Mouse (Mus musculus): ENCODE results near the gene Plekhb1. TPM values are rescaled to one million over a fixed set of nuclear protein-coding genes. Genes with fewer than 3 reads are reported as not detected.

Gene Plekhb1
- not detected in 2 replicates for total RNA-seq (2023)

DNA sequence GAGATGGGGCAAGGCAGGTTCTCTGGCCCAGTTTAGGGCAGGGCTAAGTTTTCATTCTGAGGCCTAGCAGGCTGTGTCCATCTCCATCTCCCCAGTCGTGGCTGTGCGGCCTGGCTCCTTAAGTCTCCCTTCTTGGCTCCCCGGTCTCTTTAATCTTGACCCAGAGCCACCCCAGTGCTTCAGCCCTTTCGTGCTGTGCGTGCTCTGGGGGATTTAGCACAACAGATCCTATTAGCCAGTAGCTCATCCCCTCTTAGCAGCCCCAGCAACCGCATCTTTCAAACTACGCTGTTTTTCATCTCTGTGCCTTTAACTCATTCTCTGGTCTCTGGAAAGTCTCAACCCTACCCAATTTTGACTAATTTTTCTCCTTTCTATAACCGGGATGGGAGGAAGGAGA, at the start of gene Plekhb1:
Plekhb1 (minus strand) TSS at position 184 of the 400 bp plus-strand sequence.

GRCm38 (mm10) chr7:100706143-100706841, 44.1 kb upstream of the Plekhb1 start, which contains the start of gene Fam168a:
Gene Fam168a, plus strand, starts transcription at chr7:100706635.

DNA sequence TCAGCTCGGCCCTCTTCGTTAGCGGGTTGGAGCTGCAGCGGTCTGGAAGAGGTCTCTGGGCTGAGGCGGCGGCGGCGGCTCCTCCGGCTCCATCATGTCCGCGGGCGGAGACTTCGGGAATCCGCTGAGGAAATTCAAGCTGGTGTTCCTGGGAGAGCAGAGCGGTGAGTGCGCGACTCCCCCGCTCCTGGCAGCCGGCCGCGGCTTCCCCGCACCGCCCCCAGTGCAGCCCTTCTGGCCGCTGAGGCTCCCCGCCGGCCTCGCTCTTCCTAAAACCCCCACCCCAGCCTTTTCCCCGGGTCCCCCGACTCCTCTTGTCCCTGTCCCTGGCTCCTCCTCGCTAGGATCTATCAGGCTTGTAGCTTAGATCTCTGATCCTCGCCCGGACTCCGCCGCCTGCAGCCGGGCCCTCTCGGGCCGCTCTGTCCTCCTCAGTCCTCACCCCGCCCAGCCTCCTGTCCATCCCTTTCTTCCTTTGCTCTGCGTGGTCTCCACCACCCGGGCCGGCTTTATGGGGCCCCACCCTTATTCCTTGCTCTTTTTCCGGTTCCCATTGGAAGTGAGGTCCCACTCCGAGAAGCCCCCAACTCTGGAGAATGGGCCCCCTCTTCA, 54.0 kb downstream of the Plekhb1 start, which contains the start of gene Mrpl48:
Mrpl48 (minus strand) TSS at position 172 of the 612 bp plus-strand sequence.

GRCm38 (mm10) chr7:100607214-100608129, 54.7 kb downstream of the Plekhb1 start, which contains the start of gene Rab6a:
Gene Rab6a, plus strand, starts transcription at chr7:100607410.

Other genes starting within 250 kb of the Plekhb1 start
- gene Ucp3, start 189.4 kb downstream of the Plekhb1 start, total RNA-seq (2023), result 0.19 and 0.25 TPM in 2 replicates
- gene Ucp2, start 169.1 kb downstream of the Plekhb1 start, total RNA-seq (2023), result 1,209 and 1,318 TPM in 2 replicates
- not detected in 2 replicates for gene Dnajb13, start 147.5 kb downstream of the Plekhb1 start, total RNA-seq (2023)
- gene Coa4, start 125.3 kb downstream of the Plekhb1 start, total RNA-seq (2023), result 12.3 and 13.8 TPM in 2 replicates
- gene Rab6a, start 55.0 kb downstream of the Plekhb1 start, total RNA-seq (2023), result 165 and 167 TPM in 2 replicates
- gene Mrpl48, start 54.1 kb downstream of the Plekhb1 start, total RNA-seq (2023), result 25.0 and 33.5 TPM in 2 replicates
- gene Fam168a, start 44.2 kb upstream of the Plekhb1 start, total RNA-seq (2023), result 35.2 and 41.6 TPM in 2 replicates
- gene Relt, start 201.0 kb upstream of the Plekhb1 start, total RNA-seq (2023), result 57.0 and 64.1 TPM in 2 replicates